Mouse (Mus musculus) spleen, adult 12 weeks (tissue): Measurements from ENCODE around the gene Hepacam2.
"Not testable (repeated sequence)": the region's sequence is repeated elsewhere in the genome, so short reads cannot be mapped to it uniquely, and the experiment has no call there.

Experiments
- DNase-seq: peaks from one replicate; pipeline ENCODE4 v3.0.0; 2022; ENCODE audit warnings: low spot score

Hepacam2 gene

DNA sequence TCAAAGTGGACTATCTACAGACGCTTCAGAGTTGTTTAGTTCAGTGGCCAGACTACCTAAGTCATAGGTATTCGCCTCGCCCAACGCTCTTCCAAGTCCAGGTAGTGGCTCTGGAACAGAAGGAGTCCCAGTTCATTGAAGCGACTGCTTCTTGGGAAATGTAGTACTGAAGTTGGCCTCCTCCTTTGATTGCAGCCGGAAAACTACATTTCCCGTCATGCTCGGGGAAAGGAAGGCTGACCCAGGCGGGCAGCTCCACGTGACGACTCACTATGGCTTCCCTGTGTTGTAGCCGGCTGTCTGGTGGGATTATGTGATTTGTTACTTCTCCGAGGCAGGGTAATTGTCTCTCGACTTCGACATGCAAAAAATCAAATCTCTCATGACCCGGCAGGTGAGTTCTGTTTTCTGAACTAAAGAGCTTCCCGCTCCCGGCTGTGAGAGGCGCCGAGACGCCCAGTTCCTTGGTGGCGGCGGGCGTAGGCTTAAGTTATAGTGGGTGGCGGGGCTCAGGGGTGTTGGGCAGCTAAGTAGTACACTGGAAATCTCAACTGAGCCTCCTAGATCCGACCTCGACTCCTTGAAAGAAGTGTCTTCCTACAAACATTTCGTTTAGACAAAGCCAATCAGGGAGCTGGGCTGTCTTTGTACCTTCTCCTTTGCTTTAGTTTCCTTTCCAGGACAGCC is at the start of gene Hepacam2, which contains the start of gene Vps50:
TSS of gene Hepacam2 (minus strand) at position 137 of the 687 bp plus-strand sequence.
TSS of gene Vps50 (plus strand) at position 221 of the 687 bp plus-strand sequence.
- peak; percentile 68 for DNase-seq

DNA sequence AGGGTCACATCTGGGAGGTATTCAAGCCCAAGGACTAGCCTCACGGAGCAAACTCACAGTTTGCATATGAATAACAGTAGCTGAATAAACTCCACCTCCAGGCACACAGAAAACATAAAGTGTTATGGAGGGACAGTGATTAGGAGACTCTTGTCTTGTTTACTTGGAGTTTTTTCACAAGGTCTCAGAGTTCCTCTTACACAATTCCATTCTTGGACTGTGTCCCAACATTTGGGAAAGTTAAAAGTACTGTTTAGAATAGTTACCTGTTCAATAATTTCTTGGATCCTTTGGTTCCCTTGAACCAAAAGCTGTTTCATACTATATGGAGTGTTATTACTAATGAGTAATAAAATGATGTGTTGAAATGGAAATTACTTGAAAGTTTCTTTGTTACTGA is 46.9 kb upstream of the Hepacam2 start:
- DNase-seq = no peak

DNA sequence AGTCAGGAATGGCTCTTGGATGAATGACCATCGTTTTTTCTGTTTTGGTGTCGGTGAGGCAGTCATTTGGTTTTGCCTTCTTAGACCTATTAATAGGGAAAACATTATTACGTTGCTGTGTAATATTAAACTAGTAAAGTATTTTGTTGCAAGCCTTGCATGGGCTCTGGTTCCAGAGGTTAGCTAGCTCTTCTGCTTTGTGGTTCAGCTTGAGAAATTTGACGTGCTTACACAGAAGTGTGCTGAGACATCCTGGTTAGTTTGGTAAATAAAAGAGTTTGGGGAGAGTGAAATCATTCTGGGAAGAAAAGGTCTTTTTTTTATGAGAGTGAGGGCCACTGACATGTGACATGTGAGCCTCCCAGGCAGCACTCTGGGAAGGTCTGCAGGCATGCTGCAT is 45.8 kb upstream of the Hepacam2 start:
- no peak for DNase-seq

DNA sequence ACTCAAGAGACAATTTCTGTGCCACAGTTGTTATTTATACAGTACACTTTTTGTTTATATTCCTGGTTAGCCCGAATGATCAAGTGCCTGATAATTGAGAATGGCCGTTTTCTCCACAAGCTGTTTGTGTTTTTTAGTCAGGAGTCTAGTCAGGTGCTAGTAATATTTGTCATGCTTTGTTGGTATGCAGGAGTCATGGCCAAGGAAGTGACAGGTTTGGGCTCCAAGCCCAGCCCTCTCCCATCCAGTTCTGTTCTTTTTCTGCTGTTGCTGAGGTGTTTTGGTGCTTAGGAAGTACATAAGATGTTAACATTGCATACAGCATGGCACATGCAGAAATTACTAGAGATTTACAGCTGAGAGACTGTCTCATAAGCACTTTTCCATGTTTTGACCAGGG is 41.4 kb upstream of the Hepacam2 start:
- DNase-seq = no peak

DNA sequence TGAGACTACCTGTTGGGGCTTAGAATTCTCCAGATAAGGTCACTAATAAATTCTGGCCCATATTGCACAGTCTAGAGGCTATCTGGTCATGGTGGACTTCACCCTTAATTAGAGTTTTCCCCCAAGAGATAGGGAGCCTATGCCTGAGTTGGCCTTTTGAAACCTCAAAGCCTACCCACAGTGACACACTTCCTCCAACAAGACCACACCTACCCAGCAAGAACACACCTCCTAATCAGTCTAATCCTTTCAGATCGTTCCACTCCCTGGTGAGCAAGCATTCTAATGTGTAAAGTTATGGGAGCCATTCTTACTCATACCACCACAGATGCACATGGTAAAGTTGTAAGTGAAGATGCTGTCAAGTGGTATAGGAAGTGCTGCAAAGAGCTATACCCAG is 38.0 kb upstream of the Hepacam2 start:
- no peak for DNase-seq

DNA sequence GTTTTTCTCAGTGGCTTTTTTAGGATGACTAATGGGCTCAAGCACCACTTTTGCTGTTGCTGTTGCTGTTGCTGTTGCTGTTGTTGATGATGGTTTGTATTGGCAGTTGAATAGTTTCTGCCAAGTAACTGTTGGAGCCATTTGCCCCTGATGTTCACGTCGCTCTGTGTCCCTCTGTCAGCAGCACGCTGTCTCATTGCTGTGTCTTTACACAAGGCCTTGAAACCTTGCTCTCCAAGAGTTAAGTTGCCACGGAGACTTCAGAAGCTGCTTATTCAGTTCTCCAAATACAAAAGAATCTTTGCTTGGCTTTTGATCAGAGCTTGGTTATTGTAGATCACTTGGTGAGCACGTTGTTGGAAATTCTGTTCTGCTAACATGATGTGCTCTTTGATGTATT is 33.3 kb upstream of the Hepacam2 start:
- no peak for DNase-seq

DNA sequence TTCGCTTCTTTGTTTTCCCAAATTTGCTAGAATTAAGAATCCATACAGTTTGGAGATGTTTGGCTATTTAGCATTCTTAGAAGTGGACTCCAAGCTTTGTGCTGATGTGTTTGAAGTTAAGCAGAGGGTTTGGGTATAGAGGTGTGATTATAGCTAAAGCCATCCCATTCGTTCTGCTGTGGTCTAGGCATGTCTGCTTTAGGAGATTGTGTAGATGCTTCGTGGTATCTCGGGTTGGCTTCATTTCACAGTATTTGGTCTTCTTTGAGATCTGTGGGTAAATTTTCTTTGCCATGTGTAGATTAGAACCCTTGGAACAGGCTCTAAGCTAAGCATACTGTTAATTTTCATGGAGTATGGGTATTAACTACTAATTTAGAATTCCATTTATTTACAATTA is 30.1 kb upstream of the Hepacam2 start:
- DNase-seq = no peak

DNA sequence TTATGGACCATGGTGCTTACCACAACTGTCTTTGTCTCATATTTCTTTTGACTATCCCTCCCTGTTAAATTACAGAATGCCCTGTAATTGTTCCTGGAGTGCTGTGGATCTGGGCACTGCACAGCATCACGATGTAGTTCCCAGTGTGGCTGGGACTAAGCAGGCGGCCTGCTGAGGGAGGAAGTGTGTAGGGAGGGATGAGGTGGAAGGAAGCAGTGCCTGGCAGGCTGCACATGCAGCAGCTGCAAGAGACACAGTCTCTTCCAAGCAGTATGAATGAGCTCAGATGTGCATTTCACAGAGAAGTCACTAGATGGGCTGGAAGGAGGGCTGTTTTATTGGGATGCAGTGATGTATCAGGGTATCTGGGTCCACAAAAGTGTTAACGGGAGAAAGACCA is 14.5 kb upstream of the Hepacam2 start:
- no peak for DNase-seq

DNA sequence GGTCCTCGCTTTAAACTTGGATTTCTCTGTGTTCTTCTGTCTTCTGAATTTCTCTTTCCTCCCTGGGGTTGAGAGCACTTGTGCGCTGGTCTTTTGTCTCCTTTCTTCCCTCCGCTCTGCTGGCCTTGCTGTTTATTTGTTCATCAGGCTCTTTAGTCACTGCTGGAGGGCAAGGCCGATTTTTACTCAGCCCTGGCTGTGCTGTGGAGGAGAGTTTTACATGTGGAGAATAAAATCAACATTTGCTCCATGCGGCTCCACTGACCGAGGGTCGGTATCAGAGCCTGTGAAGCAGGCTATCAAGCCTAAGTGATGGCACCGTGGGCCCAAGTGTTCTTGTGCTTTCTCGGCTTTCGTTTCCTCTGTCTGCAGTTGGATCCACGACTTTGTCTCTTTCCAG is 13.5 kb upstream of the Hepacam2 start:
- no peak for DNase-seq

DNA sequence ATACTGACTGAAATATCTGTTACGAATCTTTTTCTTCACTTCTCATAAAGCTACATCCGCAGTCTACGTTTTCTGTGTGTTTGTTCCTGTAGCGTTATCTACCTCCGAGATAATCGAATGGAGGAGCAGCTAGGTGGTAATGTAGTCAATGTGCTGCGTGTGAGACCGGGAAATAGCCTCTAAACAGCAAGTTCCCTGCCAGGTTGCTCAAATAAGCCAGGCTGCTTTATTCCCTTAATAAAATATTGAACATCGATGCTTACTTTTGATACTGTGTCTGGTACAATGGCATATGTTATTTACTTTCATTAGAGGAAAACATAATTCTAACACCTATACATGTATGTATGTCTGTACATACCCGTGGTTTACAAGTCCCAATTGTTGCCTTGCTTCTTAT is 13.0 kb upstream of the Hepacam2 start:
- no peak for DNase-seq

DNA sequence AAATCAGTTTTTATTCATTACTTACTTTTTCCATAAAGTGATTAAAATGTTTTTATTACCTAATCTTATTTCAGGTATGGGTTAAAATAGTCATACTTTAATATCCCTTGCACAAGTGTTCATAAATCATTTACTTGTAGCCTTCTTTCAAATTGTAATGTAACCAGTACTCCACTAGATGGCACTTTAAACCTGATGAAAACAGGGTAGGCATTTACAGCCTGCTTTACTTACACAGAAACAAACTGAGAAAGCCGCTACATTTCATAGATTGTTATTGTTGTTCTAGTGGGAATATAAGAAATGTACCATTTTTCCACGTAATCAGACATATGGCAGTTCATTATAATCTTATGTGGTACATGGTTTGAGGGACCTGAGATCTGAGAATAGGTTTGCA is 11.7 kb upstream of the Hepacam2 start:
- DNase-seq = no peak

DNA sequence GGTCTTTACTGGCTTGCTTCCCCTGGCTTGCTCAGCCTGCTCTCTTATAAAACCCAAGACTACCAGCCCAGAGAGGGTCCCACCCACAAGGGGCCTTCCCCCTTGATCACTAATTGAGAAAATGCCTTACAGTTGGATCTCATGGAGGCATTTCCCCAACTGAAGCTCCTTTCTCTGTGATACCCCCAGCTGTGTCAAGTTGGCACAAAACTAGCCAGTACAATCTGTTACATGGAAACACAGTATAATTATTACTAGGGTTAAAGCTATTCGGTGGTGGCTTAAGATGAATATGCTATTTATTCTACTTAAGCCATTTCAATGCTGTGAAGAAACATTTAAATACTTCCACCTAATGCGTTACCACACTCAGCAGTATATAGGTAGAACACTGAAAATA is 10.1 kb upstream of the Hepacam2 start:
- DNase-seq = not testable (repeated sequence)

DNA sequence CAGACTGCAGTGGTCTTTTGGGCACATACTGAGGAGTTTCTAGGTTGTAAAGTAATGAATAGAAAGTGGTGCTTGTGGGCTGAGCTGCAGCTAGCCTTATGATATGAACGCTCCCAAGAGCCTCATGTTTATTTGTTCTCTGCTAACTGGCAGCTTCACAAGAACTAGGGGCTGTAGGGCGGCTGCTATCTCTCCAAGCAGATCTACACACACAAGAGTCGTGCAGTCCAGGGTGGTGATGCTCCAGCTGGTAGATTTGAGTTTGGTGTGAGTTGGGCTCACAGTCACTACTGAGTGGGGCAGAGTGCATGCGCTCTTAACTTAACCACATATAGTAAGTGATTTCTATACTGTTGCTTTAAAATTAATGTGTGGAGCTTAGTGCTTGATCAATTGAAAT is 9.0 kb upstream of the Hepacam2 start:
- no peak for DNase-seq

DNA sequence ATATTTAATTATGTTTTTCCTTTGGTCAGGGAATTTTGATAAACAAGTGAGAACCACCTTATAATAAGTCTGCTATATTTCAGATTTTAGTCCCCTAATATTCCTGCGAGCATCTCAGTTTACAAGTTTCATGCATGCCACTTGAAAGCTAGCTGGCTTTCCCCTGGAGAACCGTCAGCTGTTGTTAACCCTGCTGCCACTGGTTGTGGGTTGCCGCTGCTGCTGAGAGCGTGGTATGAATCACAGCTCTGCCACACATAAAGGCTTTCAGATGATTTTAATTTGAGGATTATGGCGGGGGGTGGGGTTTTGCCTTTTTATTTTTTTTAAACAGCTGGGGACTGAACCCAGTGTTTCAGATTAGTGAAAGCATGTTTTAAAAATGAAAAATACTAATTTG is 7.2 kb upstream of the Hepacam2 start:
- DNase-seq = no peak

DNA sequence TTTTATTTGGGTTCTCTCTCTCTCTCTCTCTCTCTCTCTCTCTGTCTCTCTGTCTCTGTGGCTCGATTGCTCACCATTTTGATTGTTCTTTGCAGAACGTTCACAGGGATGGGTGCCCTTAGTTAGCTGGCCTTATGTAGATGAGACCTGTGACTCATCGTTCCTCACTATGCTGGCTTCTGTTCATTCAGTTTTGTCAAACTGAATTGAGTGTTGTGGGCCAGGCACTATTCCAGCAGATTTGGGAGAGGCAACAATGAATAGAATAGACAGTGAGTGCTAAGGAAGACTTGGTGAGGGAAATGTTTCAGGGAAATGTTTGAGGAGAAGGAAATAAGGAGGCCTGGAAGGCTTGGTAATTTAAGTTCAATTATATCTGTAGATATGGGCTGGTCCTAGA is 2.2 kb upstream of the Hepacam2 start:
- no peak for DNase-seq

DNA sequence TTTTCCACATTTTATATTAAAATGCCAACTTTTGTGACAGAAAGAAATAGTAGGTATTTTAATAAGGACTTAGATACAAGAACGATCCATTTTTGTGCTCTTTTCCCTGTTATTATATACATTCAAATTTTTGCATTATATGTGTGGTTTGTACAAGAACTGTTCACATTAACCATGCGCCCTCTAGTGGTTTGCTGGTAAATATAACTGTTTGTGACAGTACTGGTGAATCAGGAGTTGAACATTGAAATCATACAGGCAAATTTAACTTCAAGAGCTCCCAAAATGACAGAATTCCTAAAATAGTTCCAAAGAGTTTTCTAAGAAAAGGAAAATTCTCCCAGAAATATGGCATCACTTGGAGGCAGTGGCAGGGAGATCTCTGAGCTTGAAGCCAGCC is 1.9 kb downstream of the Hepacam2 start:
- no peak for DNase-seq

DNA sequence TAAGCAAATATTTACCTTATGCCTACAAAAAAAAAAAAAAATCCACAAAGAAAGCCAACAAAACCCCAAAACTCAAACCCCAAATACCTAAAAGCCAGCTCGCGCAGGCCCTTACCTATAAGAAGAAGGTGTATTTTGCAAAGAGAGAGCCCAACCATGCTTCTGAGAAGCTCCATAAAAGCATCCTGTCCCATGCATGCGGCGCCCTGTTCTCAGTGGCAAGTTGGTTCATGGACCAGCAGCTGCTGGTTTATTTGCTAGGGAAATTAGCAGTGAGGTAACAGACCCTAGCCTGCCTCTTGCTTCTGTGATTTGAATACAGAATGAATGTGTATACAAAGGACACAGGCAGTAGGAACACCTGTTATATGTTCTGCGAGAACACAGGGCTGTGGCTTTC is 3.8 kb downstream of the Hepacam2 start:
- DNase-seq = no peak

DNA sequence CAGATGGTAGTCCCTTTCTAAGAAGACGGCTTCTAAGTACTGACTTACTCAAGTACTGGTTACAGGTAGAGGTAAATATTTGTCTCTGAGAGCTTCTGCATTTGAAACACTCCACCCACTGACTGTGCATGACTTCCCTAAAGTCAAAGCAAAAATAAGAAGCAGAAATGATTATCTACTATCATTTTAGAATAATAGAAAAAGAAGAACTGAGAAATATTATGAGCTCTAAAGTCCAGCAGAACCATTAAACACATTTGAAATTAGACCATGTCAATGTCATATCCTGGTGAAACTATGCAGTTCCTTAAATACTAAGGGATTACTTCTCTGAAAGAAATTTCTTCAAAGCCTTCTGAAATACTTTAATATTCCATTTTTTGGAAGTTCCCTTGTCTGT is 10.7 kb downstream of the Hepacam2 start:
- no peak for DNase-seq

DNA sequence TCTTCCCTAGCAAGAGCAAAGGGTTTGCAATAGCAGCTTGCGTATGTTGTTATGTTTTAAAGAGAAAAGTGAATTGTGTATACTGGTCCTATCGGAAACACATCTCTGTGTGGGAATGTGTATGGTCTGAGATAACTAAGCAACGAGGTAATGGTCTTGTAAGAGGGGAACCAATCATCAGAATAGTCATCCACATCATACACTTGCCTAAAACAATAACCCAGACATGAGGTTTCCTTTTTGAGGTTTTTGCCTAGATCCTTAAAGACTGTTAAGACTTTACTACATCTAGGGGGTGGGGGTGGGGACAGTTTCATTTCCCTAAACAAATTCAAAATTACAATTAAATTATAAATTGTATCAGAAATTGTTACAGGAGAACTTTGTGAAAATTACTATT is 13.0 kb downstream of the Hepacam2 start:
- DNase-seq = no peak

DNA sequence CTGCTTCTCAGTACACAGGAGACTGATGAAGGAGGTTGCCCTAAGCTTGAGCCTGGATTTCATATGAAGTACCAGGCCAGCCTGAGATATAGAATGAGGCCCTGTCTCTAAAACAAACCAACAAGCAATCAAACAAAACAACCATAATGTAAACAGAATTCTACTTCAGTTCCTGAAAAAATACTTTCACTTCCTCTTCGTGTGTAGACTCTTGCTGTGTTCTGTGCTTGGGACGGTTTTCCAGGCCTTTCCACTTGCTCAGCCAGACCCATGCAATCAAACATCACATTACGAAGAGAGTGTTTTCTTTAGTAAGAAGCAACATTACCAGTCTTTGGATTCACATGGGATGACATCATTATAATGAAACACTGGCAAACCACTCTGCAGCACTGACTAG is 16.4 kb downstream of the Hepacam2 start:
- DNase-seq = no peak

DNA sequence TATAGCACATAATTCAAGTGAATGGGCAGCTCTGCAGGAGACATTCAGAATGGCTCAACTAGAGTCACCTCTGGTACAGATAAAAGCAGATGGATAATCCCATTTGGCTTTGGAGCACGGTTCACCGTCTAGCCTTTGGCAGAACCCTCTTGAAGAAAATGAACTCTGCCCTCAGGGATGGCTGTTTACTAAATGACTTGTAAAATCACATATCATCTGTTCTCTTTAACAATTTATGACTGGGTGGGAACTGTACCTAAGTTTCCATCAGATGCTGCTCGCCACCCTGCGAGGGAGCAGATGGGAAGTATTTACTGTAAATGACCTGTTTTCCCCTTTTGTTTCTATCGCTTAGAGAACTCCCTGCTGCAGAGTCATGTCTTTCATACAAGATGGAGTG is 18.2 kb downstream of the Hepacam2 start:
- DNase-seq = no peak

DNA sequence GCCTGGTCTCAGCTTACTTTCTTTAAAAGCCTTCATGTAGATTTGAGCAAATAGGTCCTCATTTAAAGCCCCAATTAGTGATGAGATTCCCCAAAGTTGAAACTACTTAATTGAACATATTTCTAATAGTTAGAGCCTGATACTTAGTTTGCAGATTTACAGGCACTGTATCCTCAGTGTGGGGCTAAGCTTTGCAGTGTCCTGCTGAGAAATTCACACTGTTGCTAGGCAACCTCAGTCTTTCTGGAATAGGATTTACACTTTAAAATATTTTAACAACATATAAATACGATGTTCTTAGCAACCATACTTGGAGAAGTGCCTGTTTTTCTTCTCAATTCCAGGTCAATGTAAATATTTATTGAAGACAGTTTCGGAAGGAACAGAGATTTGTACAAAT is 21.8 kb downstream of the Hepacam2 start:
- DNase-seq = no peak

DNA sequence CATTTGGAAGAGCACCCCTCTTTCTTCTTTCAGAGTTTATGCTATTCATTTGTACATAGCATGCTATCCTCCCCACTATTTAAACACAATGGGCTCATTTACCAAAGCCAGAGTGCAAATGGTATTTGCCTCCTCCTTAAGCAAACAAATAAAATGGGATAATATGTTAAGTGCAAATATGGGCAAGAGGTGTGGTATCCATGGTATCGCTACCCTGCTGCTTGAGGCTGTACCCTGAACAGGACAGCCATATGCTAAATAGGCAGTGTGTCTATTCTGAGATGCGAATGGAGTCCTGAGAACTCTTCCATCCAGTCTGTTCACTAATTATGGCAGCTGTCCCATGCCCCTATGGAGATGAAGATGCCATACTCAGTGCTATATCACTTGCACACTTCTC is 27.4 kb downstream of the Hepacam2 start:
- DNase-seq = no peak

DNA sequence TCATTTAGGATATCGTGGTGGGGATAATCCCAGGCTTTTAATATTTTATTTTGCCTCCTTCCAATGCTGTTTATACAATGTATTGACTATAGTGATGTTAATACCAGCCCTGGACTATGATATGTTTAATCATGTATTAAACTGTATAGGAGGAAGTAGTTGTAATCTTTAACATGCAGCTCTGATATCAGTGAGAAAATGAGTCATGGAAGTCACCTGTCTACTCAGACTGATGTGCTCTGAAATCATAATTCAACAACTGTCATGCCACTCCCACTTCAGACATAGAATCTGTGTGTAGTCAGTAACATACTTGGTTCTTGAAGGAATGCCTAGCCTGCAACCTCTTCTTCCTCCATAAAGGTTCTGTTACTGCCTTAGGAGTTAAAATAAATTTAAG is 29.5 kb downstream of the Hepacam2 start:
- DNase-seq = no peak

DNA sequence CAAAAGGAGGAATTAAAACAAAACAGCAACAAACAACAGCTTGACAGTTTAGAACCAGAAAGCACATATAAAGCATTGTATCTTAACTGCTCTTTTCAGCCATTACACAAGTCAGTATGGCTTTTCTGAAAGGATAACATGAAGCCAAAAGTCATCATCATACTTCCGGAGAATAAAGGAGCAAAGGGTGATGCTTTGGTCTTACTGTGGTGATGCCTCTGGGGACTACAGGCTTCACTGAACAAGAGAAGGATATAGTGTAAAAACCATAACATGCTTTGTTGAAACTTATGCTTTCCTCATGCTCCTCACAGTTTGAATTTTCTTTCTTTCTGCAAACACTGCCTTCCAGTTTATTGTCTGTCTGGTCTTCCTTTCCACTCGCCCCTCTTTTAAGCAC is 34.5 kb downstream of the Hepacam2 start:
- no peak for DNase-seq
